Mouse (Mus musculus) G1E-ER4 (cell line): ENCODE results near the gene Il18bp. TPM values are rescaled to one million over a fixed set of nuclear protein-coding genes. Genes with fewer than 3 reads are reported as not detected.

Experiments used
- GATA1 ChIP-seq: IDR thresholded peaks from one replicate; pipeline ENCODE4 v1.8.0; 2012; ENCODE audit warnings: low read length, inconsistent platforms
- polyA plus RNA-seq: library from polyadenylated mRNA; stranded (reverse); fragments of >175 nt; gene quantifications from 2 replicates; pipeline ENCODE4 v1.2.3, GENCODE M21; 2012

Il18bp gene
- polyA plus RNA-seq, result 0.93 and 1.7 TPM in 2 replicates

DNA sequence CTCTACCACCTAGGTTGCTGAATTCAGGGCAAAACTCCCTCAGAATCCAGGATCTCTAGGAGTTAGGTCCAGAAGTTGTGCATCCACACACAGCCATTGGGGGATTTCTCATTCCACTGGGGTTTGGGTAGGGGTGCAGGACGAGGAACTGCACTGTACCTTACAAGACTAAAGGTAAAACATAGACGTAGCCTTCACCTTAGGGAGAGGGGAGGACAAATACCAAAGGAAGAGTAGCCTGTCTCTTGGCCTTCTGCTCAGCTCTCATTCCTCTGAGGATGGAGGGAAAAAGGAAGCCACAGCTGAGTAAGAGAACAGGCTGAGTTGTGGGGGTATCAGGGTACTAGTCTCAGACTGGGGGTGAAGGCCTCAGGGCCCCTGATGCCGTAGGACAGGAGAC lies at the start of gene Il18bp:
TSS of gene Il18bp (minus strand) at position 101 of the 400 bp plus-strand sequence.
- TF ChIP-seq GATA1, result no peak

DNA sequence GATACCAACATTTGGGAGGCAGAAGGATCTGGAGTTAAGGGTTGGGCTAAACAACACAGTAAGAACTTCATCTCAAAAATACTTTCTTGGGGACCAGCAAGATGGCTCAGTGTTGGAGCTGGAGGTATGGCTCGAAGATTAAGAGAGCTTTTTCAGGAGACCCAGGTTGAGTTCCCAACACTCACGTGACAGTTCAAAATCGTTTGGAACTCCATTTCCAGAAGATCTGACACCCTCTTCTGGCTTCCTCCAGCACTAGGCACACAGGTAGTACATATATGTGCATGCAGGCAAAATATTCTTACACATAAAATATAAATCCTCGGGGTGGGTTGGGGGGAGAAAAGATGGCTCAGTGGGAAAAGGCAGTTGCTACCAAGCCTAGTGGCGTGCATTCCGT lies 47.9 kb upstream of the Il18bp start:
- TF ChIP-seq GATA1, result no peak

DNA sequence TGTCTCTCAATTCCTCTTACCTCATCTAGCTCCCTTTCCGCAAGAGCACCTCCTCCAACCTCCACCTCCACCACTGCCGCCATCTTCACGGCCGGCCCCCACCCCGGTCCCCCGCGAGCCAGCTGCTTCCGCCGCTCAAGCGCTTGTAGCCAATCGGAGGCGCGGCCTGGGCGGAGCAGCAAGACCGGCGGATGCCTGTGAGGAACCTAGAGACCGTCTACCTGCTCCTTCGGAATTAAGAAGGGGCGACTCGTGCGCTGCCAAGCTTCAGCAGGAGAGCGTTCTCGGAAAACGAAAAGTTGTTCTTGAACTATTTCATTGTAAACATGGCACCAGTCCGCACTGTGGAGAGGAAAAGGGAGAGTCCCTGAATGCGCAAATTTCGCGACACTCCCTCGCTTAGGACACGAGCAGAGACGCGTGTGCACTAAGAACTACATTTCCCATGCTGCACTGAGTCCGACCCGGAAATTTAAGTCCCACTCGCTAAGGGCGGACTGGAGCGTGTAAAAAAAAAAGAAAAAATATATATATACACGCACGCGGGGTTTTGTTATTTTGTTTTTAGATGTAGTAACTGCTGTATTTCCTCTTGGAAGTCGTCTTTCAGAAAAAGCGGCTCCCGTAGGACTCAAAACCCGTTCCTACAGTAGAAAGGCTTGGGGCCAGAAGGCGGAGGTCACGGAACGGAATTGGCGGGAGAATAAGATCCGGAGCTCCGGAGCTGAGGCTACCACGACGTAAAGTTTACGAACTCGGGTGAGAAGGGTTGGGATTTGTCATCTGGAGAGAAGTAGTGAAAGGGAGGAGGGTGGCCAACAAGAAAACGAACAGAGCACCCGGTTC lies 46.8 kb upstream of the Il18bp start, which contains the start of the genes Rnf121, Xndc1 and Xntrpc:
TSS of gene Rnf121 (minus strand) at position 424 of the 846 bp plus-strand sequence.
TSS of gene Xndc1 (plus strand) at position 466 of the 846 bp plus-strand sequence.
TSS of gene Xntrpc (plus strand) at position 668 of the 846 bp plus-strand sequence.
- TF ChIP-seq GATA1, result no peak

DNA sequence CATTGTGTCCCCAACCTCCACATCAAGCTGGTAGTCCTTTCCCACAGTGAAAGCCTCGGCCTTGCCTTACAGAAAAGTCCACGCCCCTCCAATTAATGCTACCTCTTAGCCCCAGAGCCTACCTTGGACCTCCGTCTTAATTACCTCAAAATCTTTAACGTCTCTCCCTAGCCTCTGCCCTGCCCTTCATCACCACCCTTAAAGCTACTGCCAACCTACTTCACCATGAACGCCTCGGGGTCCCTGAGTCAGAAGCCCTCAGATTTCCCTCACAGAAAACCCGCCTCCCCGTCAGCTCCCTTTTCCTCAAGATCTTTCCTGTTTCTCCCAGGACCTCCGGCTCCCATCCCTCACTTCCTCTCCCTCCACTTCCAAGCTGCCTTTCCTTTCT lies 46.2 kb upstream of the Il18bp start:
- no peak for TF ChIP-seq GATA1

DNA sequence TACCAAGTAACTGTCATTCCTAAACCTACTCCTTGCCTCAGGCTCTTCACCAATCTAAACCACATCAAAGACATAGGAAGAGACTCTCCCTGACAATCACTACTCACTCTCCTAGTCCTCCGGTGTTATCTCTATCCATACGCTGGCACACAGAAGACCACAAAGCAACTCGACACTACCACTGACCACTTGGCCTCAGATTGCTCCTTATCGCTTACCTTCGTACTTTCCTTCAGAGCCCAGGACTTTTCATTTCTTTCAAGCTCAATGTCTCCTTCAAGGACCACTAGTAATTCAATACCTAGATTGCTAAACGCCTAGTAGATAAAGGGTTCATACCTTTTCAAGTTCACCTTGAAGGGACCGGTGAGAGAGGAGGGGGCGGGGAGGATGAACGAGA lies 45.4 kb upstream of the Il18bp start:
- peak; percentile 72 for TF ChIP-seq GATA1

DNA sequence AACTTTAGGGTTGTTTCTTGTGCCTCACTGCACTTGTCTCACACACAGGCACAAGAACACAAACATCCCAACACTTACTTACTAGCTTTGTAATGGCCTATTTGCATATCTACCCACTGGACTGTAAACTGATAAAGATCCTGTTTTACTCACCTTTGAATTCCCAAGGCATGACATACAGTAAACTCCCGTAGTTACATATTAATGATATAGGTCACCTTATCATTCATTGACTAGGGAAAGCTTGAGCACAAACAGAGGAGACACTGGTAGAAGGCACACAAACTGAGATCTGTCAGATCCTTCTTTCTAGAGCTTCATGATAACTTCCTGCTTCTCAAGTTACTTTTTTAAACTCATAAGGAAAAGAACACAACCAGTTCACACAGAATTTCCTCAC lies 43.7 kb upstream of the Il18bp start:
- no peak for TF ChIP-seq GATA1

DNA sequence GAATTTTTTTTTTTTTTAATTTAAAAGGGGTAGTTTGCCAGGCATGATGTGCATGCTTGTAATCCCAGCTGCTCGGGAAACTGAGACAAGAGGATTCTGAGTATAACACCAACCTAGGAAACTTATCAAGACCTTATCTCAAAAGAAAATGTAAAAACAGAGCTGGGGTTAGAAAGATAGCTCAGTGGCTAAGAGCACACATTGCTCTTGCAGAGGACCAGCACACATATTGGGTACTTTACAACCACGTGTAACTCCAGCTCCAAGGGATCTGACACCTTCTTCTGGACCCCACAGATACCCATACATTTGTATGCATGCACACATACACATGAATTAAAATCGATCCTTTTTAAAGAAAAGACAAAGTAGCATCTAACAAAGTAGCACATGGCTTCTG lies 42.9 kb upstream of the Il18bp start:
- TF ChIP-seq GATA1, result no peak

DNA sequence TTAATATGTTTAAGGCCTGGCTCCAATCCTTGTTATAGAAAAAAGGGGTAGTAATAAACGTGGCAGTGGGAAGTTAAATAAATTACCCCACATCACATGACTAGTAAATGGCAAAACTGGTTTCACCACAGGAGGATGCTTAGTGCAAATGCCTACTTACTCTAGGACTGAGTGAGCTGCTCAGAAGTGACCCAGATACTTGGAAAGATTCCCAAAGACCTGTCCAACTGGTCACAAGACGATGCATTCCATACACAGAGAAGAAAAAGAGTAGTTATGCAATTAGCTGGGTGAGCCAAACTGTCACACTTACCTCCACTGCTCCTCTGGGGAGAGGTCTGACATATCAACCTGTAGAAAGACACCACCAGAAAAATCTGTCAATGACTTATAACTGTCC lies 23.8 kb upstream of the Il18bp start:
- TF ChIP-seq GATA1, result no peak

DNA sequence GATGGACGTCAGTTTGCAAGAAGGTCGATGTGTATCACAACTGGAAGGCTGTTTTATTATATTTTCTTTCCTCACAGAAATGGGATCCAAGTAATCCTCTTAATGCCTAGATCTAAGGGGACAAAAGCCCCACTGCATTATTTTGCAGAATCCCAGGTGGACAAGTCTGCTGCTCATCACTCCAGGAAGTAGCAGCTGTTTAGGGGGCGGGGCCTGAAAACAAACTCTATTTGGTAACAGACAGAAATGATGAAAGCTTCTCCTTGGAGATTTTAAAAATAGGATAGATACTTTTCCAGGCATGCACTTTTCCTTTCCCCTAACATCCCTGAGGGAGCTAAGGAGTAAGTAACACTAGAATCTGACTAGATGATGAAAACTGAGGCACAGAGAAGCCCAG lies 18.8 kb upstream of the Il18bp start:
- no peak for TF ChIP-seq GATA1

DNA sequence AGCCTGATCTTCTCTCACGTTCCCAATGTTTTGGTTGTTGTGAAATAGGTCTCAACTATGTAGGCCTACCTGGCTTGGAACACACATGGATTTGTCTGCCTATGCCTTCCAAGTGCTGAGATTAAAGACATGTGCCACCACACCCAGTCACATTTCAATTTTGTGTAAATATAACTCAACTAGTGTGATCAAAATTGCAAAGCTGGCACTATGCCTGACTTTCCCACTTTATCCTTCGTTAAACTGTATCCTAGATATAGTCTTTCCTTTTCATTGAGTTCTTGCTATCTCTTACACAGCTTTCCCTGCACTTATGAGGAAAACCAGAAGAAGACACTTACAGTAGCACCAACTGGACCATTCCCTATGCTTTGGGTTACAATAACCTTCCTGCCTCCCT lies 17.0 kb upstream of the Il18bp start:
- TF ChIP-seq GATA1, result no peak

DNA sequence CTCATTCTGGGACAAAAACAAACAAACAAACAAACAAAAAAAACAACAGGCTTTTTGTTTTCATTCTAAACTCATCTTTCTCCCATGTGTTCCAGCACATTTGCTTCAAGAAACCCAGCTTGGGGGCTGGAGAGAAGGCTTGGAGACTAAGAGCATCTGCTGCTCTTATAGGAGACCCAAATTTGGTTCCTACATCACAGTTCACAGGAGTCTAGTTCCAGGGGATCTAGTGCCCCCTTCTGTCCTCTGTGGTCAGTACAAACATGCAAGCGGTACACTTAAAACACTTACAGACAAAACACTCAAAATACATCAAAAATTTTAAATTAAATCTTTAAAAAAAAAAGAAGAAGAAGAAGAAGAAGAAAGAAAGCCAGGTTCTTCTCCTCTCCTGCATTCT lies 16.4 kb upstream of the Il18bp start:
- no peak for TF ChIP-seq GATA1

DNA sequence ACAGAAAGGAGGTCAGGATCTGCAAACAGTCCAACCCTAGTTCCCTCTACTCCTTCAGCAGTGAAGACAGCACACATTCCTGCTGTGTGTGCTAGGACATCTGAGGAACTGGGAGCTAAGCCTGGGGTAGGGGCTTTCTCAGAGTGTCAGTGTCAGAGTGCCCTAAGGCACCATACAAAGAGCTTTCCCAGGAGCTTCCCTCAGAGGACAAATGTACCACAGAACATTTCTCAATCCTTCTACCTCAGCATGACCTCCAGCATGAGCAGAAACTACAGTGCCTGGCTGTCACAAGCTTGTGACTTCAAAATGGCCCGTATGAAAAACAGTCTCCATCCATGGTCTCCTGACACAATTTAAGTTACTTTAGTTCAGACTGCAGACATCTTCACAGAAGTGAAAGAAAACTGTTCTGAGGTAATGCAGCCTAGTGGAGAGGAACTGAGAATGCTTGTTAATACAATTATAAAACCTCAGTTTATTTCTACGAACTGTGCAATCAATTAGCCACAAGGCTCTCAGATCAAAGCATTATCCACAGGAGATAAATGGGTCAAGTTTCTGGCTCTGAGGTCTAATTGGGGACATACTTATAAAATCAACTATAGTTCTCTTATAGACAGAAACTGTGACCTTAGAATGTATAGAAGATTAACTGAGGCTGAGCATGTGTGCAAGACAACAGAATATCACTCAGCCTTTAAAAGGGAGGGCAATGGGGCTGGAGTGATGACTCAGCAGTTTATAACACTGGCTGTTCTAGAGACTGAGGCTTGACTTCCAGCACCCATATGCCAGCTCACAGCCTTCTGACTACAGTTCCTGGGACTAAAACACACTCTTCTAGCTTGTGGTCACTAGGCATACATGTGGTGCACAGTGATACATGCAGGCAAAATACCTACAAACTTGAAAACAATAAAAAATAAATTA lies 7.0 kb upstream of the Il18bp start:
- no peak for TF ChIP-seq GATA1

DNA sequence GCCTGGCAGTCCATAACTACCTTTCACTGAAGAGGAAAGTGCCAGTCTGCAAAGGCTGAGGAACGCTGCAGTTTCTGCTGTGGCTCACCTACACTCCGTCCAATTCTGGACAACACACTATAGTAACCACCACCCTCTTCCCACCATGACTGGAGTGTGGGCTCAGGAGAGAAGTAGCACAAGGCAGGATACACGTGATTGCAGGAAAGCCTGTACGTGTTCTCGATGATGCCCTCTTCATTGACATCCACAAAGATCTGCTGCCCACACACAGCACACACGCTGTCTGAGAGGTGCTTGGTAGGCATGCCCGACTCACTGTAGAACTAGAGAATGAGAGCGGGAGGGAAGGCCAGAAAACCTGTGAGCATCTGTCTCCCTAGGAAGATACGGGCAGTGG lies 5.3 kb upstream of the Il18bp start:
- TF ChIP-seq GATA1, result no peak

DNA sequence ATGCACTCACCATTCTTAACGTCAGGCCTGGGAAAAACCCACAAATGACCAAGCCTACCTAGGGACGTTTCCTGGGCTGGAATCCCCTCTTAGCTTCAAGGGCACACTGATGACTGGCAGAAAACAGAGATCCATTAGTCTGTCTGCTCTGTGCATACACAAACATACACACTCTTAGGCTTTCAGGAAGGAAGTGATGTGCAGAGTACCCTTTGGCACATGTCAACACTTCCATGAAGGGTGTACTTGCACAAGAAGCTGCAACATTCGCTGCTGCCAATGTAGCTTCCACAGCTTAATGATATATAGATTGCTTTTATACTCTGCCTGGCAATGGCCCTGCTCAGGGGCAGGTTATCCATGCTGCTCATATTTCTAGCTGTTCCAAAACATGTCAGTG lies 872 bp upstream of the Il18bp start:
- TF ChIP-seq GATA1, result no peak

DNA sequence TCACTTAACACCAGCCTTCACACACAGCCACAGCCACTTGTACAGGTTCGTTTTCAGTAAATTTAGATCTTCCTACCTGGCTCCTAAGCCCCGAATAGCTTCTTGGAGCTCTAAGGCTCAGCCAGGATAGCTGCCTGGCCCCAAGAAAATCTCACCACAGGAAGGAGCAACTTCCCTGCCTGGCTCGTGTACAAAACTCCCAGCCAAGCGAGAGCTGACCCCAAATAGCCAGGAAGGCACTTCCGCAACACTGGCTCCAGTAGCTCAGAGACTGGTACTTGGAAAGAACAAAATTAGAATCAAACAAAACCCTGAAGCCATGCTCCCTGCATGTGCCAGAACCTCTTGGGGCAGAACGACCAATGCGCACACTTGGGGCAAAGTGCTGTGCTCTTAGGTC lies 456 bp downstream of the Il18bp start:
- no peak for TF ChIP-seq GATA1

DNA sequence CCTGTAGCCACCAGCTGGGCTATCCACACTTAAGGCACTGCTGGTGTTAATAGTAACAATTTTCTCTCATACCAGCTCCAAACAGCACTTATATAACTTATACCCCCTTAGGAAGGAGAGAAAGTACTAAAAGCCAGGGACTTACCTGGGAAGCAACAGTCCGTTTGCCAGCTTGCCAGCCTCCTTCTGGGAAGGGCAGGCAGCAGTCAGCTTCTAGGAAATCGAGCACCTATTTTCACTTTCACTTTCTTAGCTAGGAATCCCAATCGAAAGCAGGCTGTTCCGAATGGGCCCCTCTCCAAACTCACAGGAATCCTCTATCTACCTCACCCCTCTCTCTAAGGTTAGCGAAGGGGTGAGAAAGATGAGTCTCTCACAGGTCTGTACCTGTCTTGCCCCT lies 1.0 kb downstream of the Il18bp start:
- TF ChIP-seq GATA1, result no peak
